Mouse (Mus musculus) T-helper 17 cell (primary cell): Measurements from ENCODE around the gene Ccdc194.
"Not testable (repeated sequence)": the region's sequence is repeated elsewhere in the genome, so short reads cannot be mapped to it uniquely, and the experiment has no call there.

ENCODE experiments used
- in situ Hi-C, 2 experiments: fragments of 300-600 bp; cut with MboI, MseI; formaldehyde crosslinking; loops; 1 replicate in 1 of 2; 2 replicates in 1 of 2; pipeline ENCODE4 v1.15.1; 2025; ENCODE audit warnings: high pct_unique_total_duplicates in 2 of 2

The Ccdc194 gene

GRCm38 (mm10) chr8:71554644-71555043 is 29.1 kb upstream of the Ccdc194 start:
- in situ Hi-C loops, result no loop called here

GRCm38 (mm10) chr8:71554001-71554400 is 28.5 kb upstream of the Ccdc194 start:
- in situ Hi-C loops, result no loop called here

- in situ Hi-C loops, result no loop called here
Measured at GRCm38 (mm10) chr8:71552770-71553169, 27.3 kb upstream of the Ccdc194 start.

GRCm38 (mm10) chr8:71550754-71551153 is 25.2 kb upstream of the Ccdc194 start:
- in situ Hi-C loops, result no loop called here

GRCm38 (mm10) chr8:71547590-71547989 is 22.1 kb upstream of the Ccdc194 start:
- in situ Hi-C loops, result no loop called here

GRCm38 (mm10) chr8:71545053-71545452 is 19.5 kb upstream of the Ccdc194 start:
- in situ Hi-C loops, result no loop called here

GRCm38 (mm10) chr8:71543755-71544154 is 18.2 kb upstream of the Ccdc194 start:
- in situ Hi-C loops, result no loop called here

- in situ Hi-C loops, result no loop called here
Measured at GRCm38 (mm10) chr8:71542632-71543343, 17.3 kb upstream of the Ccdc194 start, which contains the start of gene Mvb12a. Gene Mvb12a (plus strand): TSS chr8:71542922.

- in situ Hi-C loops, result no loop called here
Measured at GRCm38 (mm10) chr8:71537028-71537867, 11.7 kb upstream of the Ccdc194 start, which contains the start of gene Bst2. Gene Bst2 (minus strand): TSS chr8:71537456.

GRCm38 (mm10) chr8:71535663-71536062 is 10.2 kb upstream of the Ccdc194 start:
- in situ Hi-C loops, result no loop called here

- in situ Hi-C loops, result no loop called here
Measured at GRCm38 (mm10) chr8:71534263-71534810, 8.8 kb upstream of the Ccdc194 start.

- in situ Hi-C loops, result not testable (repeated sequence)
Measured at GRCm38 (mm10) chr8:71530735-71531467, 5.4 kb upstream of the Ccdc194 start.

- in situ Hi-C loops, result loop anchor here in 1 of 2 experiments (10.0 kb wide), 1 partner anchor 84 kb away; no protein-coding TSS in a partner anchor
Measured at GRCm38 (mm10) chr8:71528362-71529073, 3.0 kb upstream of the Ccdc194 start.

GRCm38 (mm10) chr8:71527162-71527870 is 1.8 kb upstream of the Ccdc194 start:
- in situ Hi-C loops, result loop anchor here in 1 of 2 experiments (10.0 kb wide), 1 partner anchor 83 kb away; no protein-coding TSS in a partner anchor

- in situ Hi-C loops, result loop anchor here in 1 of 2 experiments (10.0 kb wide), 1 partner anchor 81 kb away; no protein-coding TSS in a partner anchor
Measured at GRCm38 (mm10) chr8:71526272-71526671, 761 bp upstream of the Ccdc194 start.

- in situ Hi-C loops, result loop anchor here (5.0 to 10.0 kb wide), 2 partner anchors 77 to 79 kb away; no protein-coding TSS in a partner anchor
Measured at GRCm38 (mm10) chr8:71521634-71522033, 3.9 kb downstream of the Ccdc194 start.

GRCm38 (mm10) chr8:71519037-71519825 is 6.3 kb downstream of the Ccdc194 start:
- in situ Hi-C loops, result not testable (repeated sequence)

GRCm38 (mm10) chr8:71516786-71517185 is 8.7 kb downstream of the Ccdc194 start:
- in situ Hi-C loops, result no loop called here

- in situ Hi-C loops, result no loop called here
Measured at GRCm38 (mm10) chr8:71515043-71515442, 10.5 kb downstream of the Ccdc194 start.
